Mouse (Mus musculus) natural killer cell, adult 2 months (primary cell): ENCODE data around the gene Cttnbp2nl.

Source experiments
- DNase-seq, 2 experiments: peaks; one replicate each; pipeline ENCODE4 v3.0.0; 2022; ENCODE audit warnings: low spot score in 2 of 2

The Cttnbp2nl gene

GRCm38 (mm10) chr3:105058627-105059513, 5.9 kb upstream of the Cttnbp2nl start:
- DNase-seq: peak; percentile 38 to 45

GRCm38 (mm10) chr3:105055666-105056065, 2.7 kb upstream of the Cttnbp2nl start:
- no peak for DNase-seq

GRCm38 (mm10) chr3:105054952-105055351, 2.0 kb upstream of the Cttnbp2nl start:
- no peak for DNase-seq

GRCm38 (mm10) chr3:105053698-105054001, 704 bp upstream of the Cttnbp2nl start:
- DNase-seq: no peak

- DNase-seq: no peak
Observed at GRCm38 (mm10) chr3:105052171-105052936, 592 bp downstream of the Cttnbp2nl start.

- DNase-seq: no peak
Observed at GRCm38 (mm10) chr3:105051103-105051502, 1.8 kb downstream of the Cttnbp2nl start.

- DNase-seq: no peak
Observed at GRCm38 (mm10) chr3:105049848-105050247, 3.1 kb downstream of the Cttnbp2nl start.

GRCm38 (mm10) chr3:105047616-105048015, 5.3 kb downstream of the Cttnbp2nl start:
- no peak for DNase-seq

- no peak for DNase-seq
Observed at GRCm38 (mm10) chr3:105046870-105047269, 6.1 kb downstream of the Cttnbp2nl start.

GRCm38 (mm10) chr3:105043746-105044145, 9.2 kb downstream of the Cttnbp2nl start:
- DNase-seq: no peak

GRCm38 (mm10) chr3:105040983-105041625, 11.8 kb downstream of the Cttnbp2nl start:
- DNase-seq: no peak

GRCm38 (mm10) chr3:105040002-105040401, 12.9 kb downstream of the Cttnbp2nl start:
- DNase-seq: no peak

GRCm38 (mm10) chr3:105037240-105037770, 15.6 kb downstream of the Cttnbp2nl start:
- no peak for DNase-seq

GRCm38 (mm10) chr3:105036281-105036847, 16.6 kb downstream of the Cttnbp2nl start:
- DNase-seq: no peak

- DNase-seq: no peak
Observed at GRCm38 (mm10) chr3:105023371-105024005, 29.5 kb downstream of the Cttnbp2nl start.

GRCm38 (mm10) chr3:105019826-105020692, 32.9 kb downstream of the Cttnbp2nl start:
- DNase-seq: no peak

GRCm38 (mm10) chr3:105018783-105019105, 34.2 kb downstream of the Cttnbp2nl start:
- no peak for DNase-seq

- no peak for DNase-seq
Observed at GRCm38 (mm10) chr3:105018085-105018782, 34.7 kb downstream of the Cttnbp2nl start.

- no peak for DNase-seq
Observed at GRCm38 (mm10) chr3:105017314-105017713, 35.6 kb downstream of the Cttnbp2nl start.

- DNase-seq: no peak
Observed at GRCm38 (mm10) chr3:105016204-105016603, 36.7 kb downstream of the Cttnbp2nl start.
